Mouse (Mus musculus) midbrain, embryonic 16.5 days (tissue): ENCODE measurements around the gene Gm49321. TPM values are rescaled to one million over a fixed set of nuclear protein-coding genes. Genes with fewer than 3 reads are reported as not detected.

Experiments used
- ATAC-seq: fragments of 200-750 bp; cut with Nextera tagmentation; 2 replicates; pipeline ENCODE4 v1.8.0; 2017; ENCODE audit warnings: moderate TSS enrichment
- H3K27ac ChIP-seq: fragments of 300-500 bp; sonication (generic); 2 replicates; pipeline ENCODE4 v1.5.1; 2014; ENCODE audit warnings: mild to moderate bottlenecking, low read length, mixed read lengths
- H3K27me3 ChIP-seq: fragments of 300-500 bp; sonication (generic); 2 replicates; pipeline ENCODE4 v1.6.1; 2014; ENCODE audit warnings: low read depth, low read length, mixed read lengths; ENCODE audit not compliant: control insufficient read depth, insufficient read depth
- H3K36me3 ChIP-seq: fragments of 300-500 bp; sonication (generic); 2 replicates; pipeline ENCODE4 v1.6.1; 2014; ENCODE audit warnings: mild to moderate bottlenecking, low read length, moderate library complexity, mixed read lengths; ENCODE audit not compliant: control insufficient read depth, insufficient read depth
- H3K4me1 ChIP-seq: fragments of 300-500 bp; sonication (generic); 2 replicates; pipeline ENCODE4 v1.6.1; 2014; ENCODE audit warnings: mild to moderate bottlenecking, low read length, mixed read lengths; ENCODE audit not compliant: control insufficient read depth, insufficient read depth
- H3K4me2 ChIP-seq: fragments of 300-500 bp; sonication (generic); 2 replicates; pipeline ENCODE4 v1.6.1; 2014; ENCODE audit warnings: mild to moderate bottlenecking, low read length, mixed read lengths
- H3K4me3 ChIP-seq: fragments of 300-500 bp; sonication (generic); 2 replicates; pipeline ENCODE4 v1.5.1; 2014; ENCODE audit warnings: low read depth, mild to moderate bottlenecking, low read length, moderate library complexity, mixed read lengths
- H3K9ac ChIP-seq: fragments of 300-500 bp; sonication (generic); 2 replicates; pipeline ENCODE4 v1.6.1; 2014; ENCODE audit warnings: low read depth, low read length, mixed read lengths
- H3K9me3 ChIP-seq: fragments of 300-500 bp; sonication (generic); replicated peaks from 2 replicates; pipeline ENCODE4 v1.6.1; 2014; ENCODE audit warnings: mild to moderate bottlenecking, low read length, mixed read lengths; ENCODE audit not compliant: control insufficient read depth, poor library complexity, severe bottlenecking
- WGBS: fragments of 180-500 bp; shearing (Covaris S2); extraction: QIAGEN DNeasy Blood & Tissue Kit; methylation state at CpG from one replicate; pipeline ENCODE4 v1.1.7; 2014; 5-methylcytosine and 5-hydroxymethylcytosine counted together
- polyA plus RNA-seq: library from polyadenylated mRNA; unstranded; fragments of >200 nt; fragmentation: Nextera tagmentation; extraction: Ambion mirVana; gene quantifications from 2 replicates; pipeline ENCODE4 v1.2.1, GENCODE M21; 2015

Gene Gm49321
- polyA plus RNA-seq, 1 experiment from 2014 or later = 21.2 TPM

GRCm38 (mm10) chr12:74015491-74015890, 78.0 kb downstream of the Gm49321 start:
- Histone ChIP-seq H3K9me3 (no peaks in the 10 kb centered on the region), H3K27me3 (no peaks in the 10 kb centered on the region; the same call in 1 of the 2 replicates), H3K9ac (no peak overlapping the region), H3K27ac (no peak overlapping the region), H3K36me3 (no peaks in the 10 kb centered on the region), H3K4me2 (no peak overlapping the region), H3K4me1 (no peaks in the 10 kb centered on the region; the same call in 1 of the 2 replicates), H3K4me3 (no peak overlapping the region)
- ATAC-seq = no peak
- WGBS = 85% methylated on average over 5 of the region's 5 CpGs

Other genes with a start within 250 kb of the Gm49321 start
- 68.6 and 75.8 TPM in 2 replicates for gene Hif1a, start 36.3 kb upstream of the Gm49321 start, polyA plus RNA-seq
- gene Snapc1, start 26.8 kb downstream of the Gm49321 start, polyA plus RNA-seq = 37.0 and 39.4 TPM in 2 replicates
- 96.0 and 101 TPM in 2 replicates for gene Syt16, start 60.0 kb downstream of the Gm49321 start, polyA plus RNA-seq